Mouse (Mus musculus) liver, postnatal 0 days (tissue): ENCODE measurements around the gene Pogk.

Source experiments
- CTCF ChIP-seq: sonication (generic); IDR thresholded peaks from 2 replicates; pipeline ENCODE4 v1.5.1; 2016; ENCODE audit warnings: antibody characterized with exemption, low read depth
- EP300 ChIP-seq: IDR thresholded peaks from 2 replicates; pipeline ENCODE4 v1.6.1; 2016; ENCODE audit warnings: antibody characterized with exemption, low read depth, mild to moderate bottlenecking

DNA sequence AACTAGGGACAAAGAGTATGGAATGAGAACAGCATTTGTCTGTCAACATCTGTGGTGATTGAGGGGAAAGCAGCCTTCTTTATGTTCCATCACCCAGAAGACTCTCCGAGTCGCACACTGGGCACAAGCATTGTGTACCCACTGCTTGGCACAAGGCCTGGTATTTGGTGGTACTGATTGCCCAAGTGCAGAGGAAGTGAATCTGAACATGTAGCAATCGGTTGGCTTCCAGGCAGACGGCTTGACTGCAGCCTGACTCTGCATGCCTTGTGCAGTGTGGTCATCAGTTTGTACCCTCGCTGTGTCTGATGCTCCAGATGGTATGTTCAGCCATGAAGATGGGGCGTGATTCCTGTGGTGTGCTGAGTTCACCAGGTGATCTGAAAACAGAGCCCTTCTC lies 70.6 kb downstream of the Pogk start:
- TF ChIP-seq CTCF (no peak), EP300 (no peak)
